Mouse (Mus musculus) cortical plate, adult 2 months (tissue): ENCODE data around the gene Nusap1.

ENCODE experiments used
- CTCF ChIP-seq: fragments of 200-500 bp; IDR thresholded peaks from 2 replicates; pipeline ENCODE4 v1.5.1; 2011; ENCODE audit warnings: mild to moderate bottlenecking, control low read depth, low read length; ENCODE audit not compliant: insufficient read depth; ENCODE audit errors: extremely low read depth
- POLR2A ChIP-seq: fragments of 200-500 bp; IDR thresholded peaks from 2 replicates; pipeline ENCODE4 v1.6.1; 2011; ENCODE audit warnings: mild to moderate bottlenecking, low read length, control low read depth; ENCODE audit not compliant: insufficient read depth; ENCODE audit errors: extremely low read depth

- TF ChIP-seq CTCF (no peak), POLR2A (no peak)
Measured at GRCm38 (mm10) chr2:119601027-119601426, 17.1 kb upstream of the Nusap1 start.
